Mouse (Mus musculus) embryonic stem cell, embryonic (primary cell): ENCODE data around the gene Nrk.

Experiments used
- CTCF ChIA-PET, 4 experiments: fragments of 300-600 bp in 2 of 4; fragments of 350-600 bp in 2 of 4; sonication (Branson Sonifier 250); formaldehyde crosslinking; loops; one replicate each; lab custom pipeline; 2022; ENCODE audit warnings: inconsistent platforms in 2 of 4; lab: Charles Lee
- POLR2A ChIA-PET, 4 experiments: fragments of 300-600 bp in 2 of 4; fragments of 350-600 bp in 2 of 4; sonication (Branson Sonifier 250); formaldehyde crosslinking; loops; one replicate each; lab custom pipeline; 2022; ENCODE audit warnings: antibody characterized with exemption in 4 of 4, inconsistent platforms in 1 of 4; lab: Charles Lee

The Nrk gene

GRCm38 (mm10) chrX:138914041-138914776, at the start of gene Nrk:
TSS of gene Nrk (plus strand) at chrX:138914430.
- ChIA-PET POLR2A (interaction anchor here in 1 of 4 experiments (0.6 kb wide), 1 partner anchor 698 kb away, joined by 4 read pairs; no protein-coding TSS in a partner anchor), CTCF (interaction anchor here in 1 of 4 experiments (0.6 kb wide), 1 partner anchor 30 kb away, joined by 3 read pairs; no protein-coding TSS in a partner anchor)

GRCm38 (mm10) chrX:138913366-138913765, 864 bp upstream of the Nrk start:
- ChIA-PET CTCF (no interaction called here), POLR2A (no interaction called here)

- ChIA-PET POLR2A (interaction anchor here in 1 of 4 experiments (0.6 kb wide), 1 partner anchor 698 kb away, joined by 4 read pairs; no protein-coding TSS in a partner anchor), CTCF (interaction anchor here in 1 of 4 experiments (0.6 kb wide), 1 partner anchor 31 kb away, joined by 3 read pairs; no protein-coding TSS in a partner anchor)
These were observed 516 bp downstream of the Nrk start for GRCm38 (mm10) chrX:138914777-138915114.

GRCm38 (mm10) chrX:138919030-138919429, 4.8 kb downstream of the Nrk start:
- CTCF ChIA-PET = no interaction called here
- POLR2A ChIA-PET = interaction anchor here in 1 of 4 experiments (0.7 kb wide), 1 partner anchor 277 kb away, joined by 3 read pairs; no protein-coding TSS in a partner anchor

GRCm38 (mm10) chrX:138943905-138944304, 29.7 kb downstream of the Nrk start:
- POLR2A ChIA-PET = no interaction called here
- CTCF ChIA-PET = no interaction called here

- POLR2A ChIA-PET = no interaction called here
These were observed 46.5 kb downstream of the Nrk start for GRCm38 (mm10) chrX:138960713-138961112.

GRCm38 (mm10) chrX:138978501-138978900, 64.3 kb downstream of the Nrk start:
- CTCF ChIA-PET = no interaction called here

More at GRCm38 (mm10) chrX:138960713-138961112, 46.5 kb downstream of the Nrk start:
- CTCF ChIA-PET = no interaction called here

GRCm38 (mm10) chrX:138979249-138979648, 65.0 kb downstream of the Nrk start:
- ChIA-PET POLR2A (no interaction called here), CTCF (no interaction called here)

More at GRCm38 (mm10) chrX:138978501-138978900, 64.3 kb downstream of the Nrk start:
- POLR2A ChIA-PET = no interaction called here

GRCm38 (mm10) chrX:139014524-139014923, 100.3 kb downstream of the Nrk start:
- ChIA-PET POLR2A (no interaction called here), CTCF (no interaction called here)

GRCm38 (mm10) chrX:139016540-139016939, 102.3 kb downstream of the Nrk start:
- CTCF ChIA-PET = no interaction called here
- POLR2A ChIA-PET = no interaction called here

GRCm38 (mm10) chrX:139026532-139027097, 112.4 kb downstream of the Nrk start:
- ChIA-PET POLR2A (no interaction called here), CTCF (no interaction called here)

GRCm38 (mm10) chrX:139027296-139027695, 113.1 kb downstream of the Nrk start:
- ChIA-PET POLR2A (no interaction called here), CTCF (no interaction called here)

- ChIA-PET POLR2A (no interaction called here), CTCF (no interaction called here)
These were observed 113.7 kb downstream of the Nrk start for GRCm38 (mm10) chrX:139027909-139028308.

GRCm38 (mm10) chrX:139037666-139038065, 123.4 kb downstream of the Nrk start:
- POLR2A ChIA-PET = no interaction called here
- CTCF ChIA-PET = no interaction called here

GRCm38 (mm10) chrX:139039314-139039713, 125.1 kb downstream of the Nrk start:
- POLR2A ChIA-PET = no interaction called here

GRCm38 (mm10) chrX:139041148-139041547, 126.9 kb downstream of the Nrk start:
- POLR2A ChIA-PET = no interaction called here
- CTCF ChIA-PET = no interaction called here

More at GRCm38 (mm10) chrX:139039314-139039713, 125.1 kb downstream of the Nrk start:
- CTCF ChIA-PET = no interaction called here

- CTCF ChIA-PET = no interaction called here
- POLR2A ChIA-PET = interaction anchor here in 1 of 4 experiments (0.6 to 1.1 kb wide), 2 partner anchors 12 to 366 kb away, joined by 3 to 9 read pairs; no protein-coding TSS in a partner anchor
These were observed 137.7 kb downstream of the Nrk start for GRCm38 (mm10) chrX:139051976-139052375.

- CTCF ChIA-PET = no interaction called here
These were observed 138.9 kb downstream of the Nrk start for GRCm38 (mm10) chrX:139053149-139053548.

More at GRCm38 (mm10) chrX:139053149-139053548, 138.9 kb downstream of the Nrk start:
- POLR2A ChIA-PET = interaction anchor here in 1 of 4 experiments (0.6 kb wide), 1 partner anchor 153 kb away, joined by 5 read pairs; no protein-coding TSS in a partner anchor
